Mouse (Mus musculus) left cerebral cortex, postnatal 36 days (tissue): ENCODE results near the gene Prkag2. TPM values are rescaled to one million over a fixed set of nuclear protein-coding genes. Genes with fewer than 3 reads are reported as not detected.

Experiments used
- DNase-seq, 2 experiments: peaks; one replicate each; pipeline ENCODE4 v3.0.0; 2021 to 2022; ENCODE audit warnings: low spot score in 2 of 2, mixed read lengths in 1 of 2
- intact Hi-C: fragments of 180-260 bp; cut with DNase I; formaldehyde crosslinking; loops from one replicate; pipeline ENCODE4 v1.15.1; 2025
- total RNA-seq, 2 experiments: library from RNA; stranded (reverse); gene quantifications; 2 replicates each; pipeline ENCODE4 v1.2.3; 2021

Prkag2 gene
- total RNA-seq, 2 experiments from 2014 or later = 90.6 to 123 TPM

- intact Hi-C loops = no loop called here
- DNase-seq = no peak
Measured at GRCm38 (mm10) chr5:24982258-24982657, 118.2 kb downstream of the Prkag2 start.

GRCm38 (mm10) chr5:24981765-24982164 is 118.7 kb downstream of the Prkag2 start:
- intact Hi-C loops = no loop called here
- no peak for DNase-seq

- DNase-seq = no peak
Measured at GRCm38 (mm10) chr5:24979968-24980345, 120.5 kb downstream of the Prkag2 start.

GRCm38 (mm10) chr5:24979312-24979967 is 121.0 kb downstream of the Prkag2 start:
- no peak for DNase-seq
- intact Hi-C loops = no loop called here

More at GRCm38 (mm10) chr5:24979968-24980345, 120.5 kb downstream of the Prkag2 start:
- intact Hi-C loops = no loop called here

GRCm38 (mm10) chr5:24976907-24977306 is 123.5 kb downstream of the Prkag2 start:
- intact Hi-C loops = no loop called here
- DNase-seq = no peak

GRCm38 (mm10) chr5:24976236-24976635 is 124.2 kb downstream of the Prkag2 start:
- no peak for DNase-seq
- intact Hi-C loops = no loop called here

- no peak for DNase-seq
- intact Hi-C loops = no loop called here
Measured at GRCm38 (mm10) chr5:24975100-24975499, 125.3 kb downstream of the Prkag2 start.

- no peak for DNase-seq
- intact Hi-C loops = no loop called here
Measured at GRCm38 (mm10) chr5:24973672-24974225, 126.7 kb downstream of the Prkag2 start.

- intact Hi-C loops = no loop called here
- no peak for DNase-seq
Measured at GRCm38 (mm10) chr5:24973228-24973627, 127.2 kb downstream of the Prkag2 start.

GRCm38 (mm10) chr5:24970552-24971275 is 129.7 kb downstream of the Prkag2 start:
- no peak for DNase-seq
- intact Hi-C loops = no loop called here

GRCm38 (mm10) chr5:24969241-24969880 is 131.1 kb downstream of the Prkag2 start:
- no peak for DNase-seq
- intact Hi-C loops = no loop called here

GRCm38 (mm10) chr5:24968792-24969191 is 131.7 kb downstream of the Prkag2 start:
- DNase-seq = no peak
- intact Hi-C loops = no loop called here

GRCm38 (mm10) chr5:24967898-24968535 is 132.4 kb downstream of the Prkag2 start:
- DNase-seq = no peak
- intact Hi-C loops = no loop called here

- no peak for DNase-seq
- intact Hi-C loops = no loop called here
Measured at GRCm38 (mm10) chr5:24963776-24964175, 136.7 kb downstream of the Prkag2 start.

- intact Hi-C loops = no loop called here
- peak in 1 of 2 experiments; percentile 20 for DNase-seq
Measured at GRCm38 (mm10) chr5:24960791-24961190, 139.7 kb downstream of the Prkag2 start.

GRCm38 (mm10) chr5:24959758-24960157 is 140.7 kb downstream of the Prkag2 start:
- DNase-seq = no peak
- intact Hi-C loops = no loop called here

- no peak for DNase-seq
- intact Hi-C loops = no loop called here
Measured at GRCm38 (mm10) chr5:24958596-24958995, 141.8 kb downstream of the Prkag2 start.

GRCm38 (mm10) chr5:24956891-24957290 is 143.6 kb downstream of the Prkag2 start:
- no peak for DNase-seq
- intact Hi-C loops = no loop called here

GRCm38 (mm10) chr5:24952842-24953741 is 147.3 kb downstream of the Prkag2 start:
- intact Hi-C loops = no loop called here
- DNase-seq = no peak
